Mouse (Mus musculus): ENCODE data around the gene Efna1. TPM values are rescaled to one million over a fixed set of nuclear protein-coding genes. Genes with fewer than 3 reads are reported as not detected.

The Efna1 gene
- polyA plus RNA-seq, 1 experiment from 2014 or later = 59.6 TPM

GRCm38 (mm10) chr3:89287286-89287685, 6.3 kb upstream of the Efna1 start:
- Histone ChIP-seq H3K9me3 (no peaks in the 10 kb centered on the region), H3K4me3 (no peak overlapping the region), H3K9ac (no peak overlapping the region), H3K4me2 (no peak overlapping the region), H3K27ac (0 out of 2 replicates have a peak overlapping the region, but pooled peaks have one; percentile 11), H3K27me3 (no peaks in the 10 kb centered on the region), H3K36me3 (no peaks in the 10 kb centered on the region), H3K4me1 (peaks cover 19% of the 10 kb centered on the region; the same call in 1 of the 2 replicates)
- 37% methylated on average over 5 of the region's 5 CpGs for WGBS
- ATAC-seq (ENCODE audit: insufficient number of reproducible peaks, low FRiP score, low TSS enrichment, low read depth) = no peak

GRCm38 (mm10) chr3:89285526-89285925, 4.6 kb upstream of the Efna1 start:
- WGBS = 43% methylated on average over 2 of the region's 2 CpGs

GRCm38 (mm10) chr3:89284261-89284660, 3.3 kb upstream of the Efna1 start:
- no peak overlapping the region for H3K4me3 ChIP-seq
- no peaks in the 10 kb centered on the region for H3K9me3 ChIP-seq
- peaks cover 39% of the 10 kb centered on the region for H3K4me1 ChIP-seq
- no peak overlapping the region for H3K4me2 ChIP-seq
- H3K27me3 ChIP-seq = no peaks in the 10 kb centered on the region
- no peaks in the 10 kb centered on the region for H3K36me3 ChIP-seq
- H3K9ac ChIP-seq = no peak overlapping the region
- WGBS = 78% methylated on average over 3 of the region's 3 CpGs
- no peak overlapping the region for H3K27ac ChIP-seq
- no peak for ATAC-seq (ENCODE audit: insufficient number of reproducible peaks, low FRiP score, low TSS enrichment, low read depth)

More at GRCm38 (mm10) chr3:89285526-89285925, 4.6 kb upstream of the Efna1 start:
- Histone ChIP-seq H3K27me3 (no peaks in the 10 kb centered on the region), H3K4me2 (no peak overlapping the region), H3K4me3 (no peak overlapping the region), H3K4me1 (peaks cover 28% of the 10 kb centered on the region), H3K9me3 (no peaks in the 10 kb centered on the region), H3K9ac (no peak overlapping the region), H3K36me3 (no peaks in the 10 kb centered on the region), H3K27ac (no peak overlapping the region)
- ATAC-seq (ENCODE audit: insufficient number of reproducible peaks, low FRiP score, low TSS enrichment, low read depth) = no peak

GRCm38 (mm10) chr3:89282291-89282643, 1.3 kb upstream of the Efna1 start:
- Histone ChIP-seq H3K4me2 (no peak overlapping the region), H3K27ac (no peak overlapping the region; the same call in 1 of the 2 replicates)

GRCm38 (mm10) chr3:89281579-89282290, 793 bp upstream of the Efna1 start:
- peak overlapping the region; percentile 90 for H3K27ac ChIP-seq
- peaks cover 55% of the 10 kb centered on the region for H3K4me1 ChIP-seq
- 12% methylated on average over 20 of the region's 20 CpGs for WGBS
- H3K4me2 ChIP-seq = peak overlapping the region; percentile 94
- H3K4me3 ChIP-seq = peak overlapping the region; percentile 58
- no peaks in the 10 kb centered on the region for H3K9me3 ChIP-seq
- H3K27me3 ChIP-seq = no peaks in the 10 kb centered on the region
- ATAC-seq (ENCODE audit: insufficient number of reproducible peaks, low FRiP score, low TSS enrichment, low read depth) = no peak
- 0 out of 2 replicates have a peak overlapping the region, but pooled peaks have one; percentile 66 for H3K9ac ChIP-seq
- no peaks in the 10 kb centered on the region for H3K36me3 ChIP-seq

More at GRCm38 (mm10) chr3:89282291-89282643, 1.3 kb upstream of the Efna1 start:
- ATAC-seq (ENCODE audit: insufficient number of reproducible peaks, low FRiP score, low TSS enrichment, low read depth) = no peak
- no peaks in the 10 kb centered on the region for H3K36me3 ChIP-seq
- H3K4me1 ChIP-seq = peaks cover 50% of the 10 kb centered on the region
- H3K9ac ChIP-seq = no peak overlapping the region
- H3K9me3 ChIP-seq = no peaks in the 10 kb centered on the region
- no peak overlapping the region for H3K4me3 ChIP-seq
- 14% methylated on average over 4 of the region's 4 CpGs for WGBS
- no peaks in the 10 kb centered on the region for H3K27me3 ChIP-seq

- Histone ChIP-seq H3K4me3 (peak overlapping the region; percentile 58), H3K36me3 (peaks cover 11% of the 10 kb centered on the region), H3K4me2 (peak overlapping the region; percentile 94), H3K9ac (peak overlapping the region; percentile 66; the same call in 1 of the 2 replicates), H3K27ac (peak overlapping the region; percentile 90), H3K4me1 (peaks cover 58% of the 10 kb centered on the region), H3K27me3 (no peaks in the 10 kb centered on the region), H3K9me3 (no peaks in the 10 kb centered on the region)
- WGBS = under 1% methylated on average over 29 of the region's 29 CpGs
- ATAC-seq (ENCODE audit: insufficient number of reproducible peaks, low FRiP score, low TSS enrichment, low read depth) = no peak
These were observed 814 bp downstream of the Efna1 start for GRCm38 (mm10) chr3:89280050-89280605.

- WGBS = 2% methylated on average over 34 of the region's 35 CpGs
- H3K4me1 ChIP-seq = peaks cover 58% of the 10 kb centered on the region
- H3K27ac ChIP-seq = peak overlapping the region; percentile 90
- H3K9me3 ChIP-seq = no peaks in the 10 kb centered on the region
- H3K4me2 ChIP-seq = peak overlapping the region; percentile 94
- peaks cover 17% of the 10 kb centered on the region for H3K36me3 ChIP-seq
- H3K9ac ChIP-seq = peak overlapping the region; percentile 66
- H3K4me3 ChIP-seq = peak overlapping the region; percentile 58
- ATAC-seq (ENCODE audit: insufficient number of reproducible peaks, low FRiP score, low TSS enrichment, low read depth) = peak; percentile 79
- H3K27me3 ChIP-seq = no peaks in the 10 kb centered on the region
These were observed 1.6 kb downstream of the Efna1 start for GRCm38 (mm10) chr3:89279153-89279890.

- Histone ChIP-seq H3K27me3 (no peaks in the 10 kb centered on the region), H3K4me1 (peaks cover 58% of the 10 kb centered on the region), H3K9ac (peak overlapping the region; percentile 66), H3K9me3 (no peaks in the 10 kb centered on the region), H3K36me3 (peaks cover 21% of the 10 kb centered on the region), H3K4me3 (peak overlapping the region; percentile 58), H3K27ac (peak overlapping the region; percentile 90), H3K4me2 (peak overlapping the region; percentile 94)
- no peak for ATAC-seq (ENCODE audit: insufficient number of reproducible peaks, low FRiP score, low TSS enrichment, low read depth)
- 17% methylated on average over 8 of the region's 8 CpGs for WGBS
These were observed 2.3 kb downstream of the Efna1 start for GRCm38 (mm10) chr3:89278643-89279042.

- 54% methylated on average over 7 of the region's 7 CpGs for WGBS
- peak overlapping the region; percentile 94 for H3K4me2 ChIP-seq
- no peaks in the 10 kb centered on the region for H3K27me3 ChIP-seq
- peaks cover 58% of the 10 kb centered on the region for H3K4me1 ChIP-seq
- no peak for ATAC-seq (ENCODE audit: insufficient number of reproducible peaks, low FRiP score, low TSS enrichment, low read depth)
- H3K9me3 ChIP-seq = no peaks in the 10 kb centered on the region
- peak overlapping the region; percentile 58 for H3K4me3 ChIP-seq
- peak overlapping the region; percentile 90 for H3K27ac ChIP-seq
- H3K36me3 ChIP-seq = peaks cover 26% of the 10 kb centered on the region
- H3K9ac ChIP-seq = peak overlapping the region; percentile 8; the same call in 1 of the 2 replicates
These were observed 2.8 kb downstream of the Efna1 start for GRCm38 (mm10) chr3:89278107-89278506.

- Histone ChIP-seq H3K27me3 (no peaks in the 10 kb centered on the region), H3K9ac (peak overlapping the region; percentile 8; the same call in 1 of the 2 replicates), H3K4me3 (peak overlapping the region; percentile 58), H3K4me2 (peak overlapping the region; percentile 94), H3K36me3 (peaks cover 32% of the 10 kb centered on the region), H3K9me3 (no peaks in the 10 kb centered on the region), H3K27ac (peak overlapping the region; percentile 90), H3K4me1 (peaks cover 58% of the 10 kb centered on the region)
- no peak; the same call in 1 of the 2 replicates for ATAC-seq (ENCODE audit: insufficient number of reproducible peaks, low FRiP score, low TSS enrichment, low read depth)
- WGBS = 24% methylated on average over 14 of the region's 14 CpGs
These were observed 3.5 kb downstream of the Efna1 start for GRCm38 (mm10) chr3:89277281-89278021.

GRCm38 (mm10) chr3:89276061-89276460, 4.9 kb downstream of the Efna1 start:
- 88% methylated on average over 13 of the region's 13 CpGs for WGBS
- no peak overlapping the region for H3K9ac ChIP-seq
- no peaks in the 10 kb centered on the region for H3K9me3 ChIP-seq
- H3K4me3 ChIP-seq = no peak overlapping the region
- H3K27ac ChIP-seq = no peak overlapping the region
- no peaks in the 10 kb centered on the region for H3K27me3 ChIP-seq
- no peak for ATAC-seq (ENCODE audit: insufficient number of reproducible peaks, low FRiP score, low TSS enrichment, low read depth)
- H3K4me1 ChIP-seq = peaks cover 52% of the 10 kb centered on the region
- H3K36me3 ChIP-seq = peaks cover 40% of the 10 kb centered on the region
- no peak overlapping the region for H3K4me2 ChIP-seq
